Mouse (Mus musculus) heart, embryonic 16.5 days (tissue): ENCODE measurements around the gene Gm20815. TPM values are rescaled to one million over a fixed set of nuclear protein-coding genes. Genes with fewer than 3 reads are reported as not detected.
"Not testable (repeated sequence)": the region's sequence is repeated elsewhere in the genome, so short reads cannot be mapped to it uniquely, and the experiment has no call there.

Experiments used
- ATAC-seq: fragments of 200-750 bp; cut with Nextera tagmentation; replicated peaks from 2 replicates; pipeline ENCODE4 v1.8.0; 2017; ENCODE audit warnings: moderate number of reproducible peaks; ENCODE audit not compliant: insufficient read depth, low FRiP score; ENCODE audit errors: extremely low read depth
- H3K27ac ChIP-seq: fragments of 300-500 bp; sonication (generic); 2 replicates; pipeline ENCODE4 v1.5.1; 2014; ENCODE audit warnings: mild to moderate bottlenecking, low read length, control low read depth, moderate library complexity
- H3K27me3 ChIP-seq: fragments of 300-500 bp; sonication (generic); 2 replicates; pipeline ENCODE4 v1.6.1; 2014; ENCODE audit warnings: low read length, mixed read lengths; ENCODE audit not compliant: control insufficient read depth, insufficient read depth
- H3K36me3 ChIP-seq: fragments of 300-500 bp; sonication (generic); 2 replicates; pipeline ENCODE4 v1.6.1; 2014; ENCODE audit not compliant: control insufficient read depth, insufficient read depth
- H3K4me1 ChIP-seq: fragments of 300-500 bp; sonication (generic); 2 replicates; pipeline ENCODE4 v1.6.1; 2014; ENCODE audit warnings: low read length, mixed read lengths; ENCODE audit not compliant: control insufficient read depth, insufficient read depth
- H3K4me2 ChIP-seq: fragments of 300-500 bp; sonication (generic); 2 replicates; pipeline ENCODE4 v1.6.1; 2014; ENCODE audit warnings: low read depth, mild to moderate bottlenecking, control low read depth, low read length
- H3K4me3 ChIP-seq: fragments of 300-500 bp; sonication (generic); 2 replicates; pipeline ENCODE4 v1.5.1; 2014; ENCODE audit warnings: mild to moderate bottlenecking, control low read depth, low read length
- H3K9ac ChIP-seq: fragments of 300-500 bp; sonication (generic); 2 replicates; pipeline ENCODE4 v1.6.1; 2014; ENCODE audit warnings: low read length, control low read depth
- H3K9me3 ChIP-seq: fragments of 300-500 bp; sonication (generic); replicated peaks from 2 replicates; pipeline ENCODE4 v1.6.1; 2016; ENCODE audit warnings: low read length; ENCODE audit not compliant: control insufficient read depth
- WGBS: fragments of 180-500 bp; shearing (Covaris S2); extraction: QIAGEN DNeasy Blood & Tissue Kit; methylation state at CpG from one replicate; pipeline ENCODE4 v1.1.7; 2014; 5-methylcytosine and 5-hydroxymethylcytosine counted together
- polyA plus RNA-seq: library from polyadenylated mRNA; unstranded; fragments of >200 nt; fragmentation: Nextera tagmentation; extraction: Ambion mirVana; gene quantifications from 2 replicates; pipeline ENCODE4 v1.2.1, GENCODE M21; 2015

The Gm20815 gene
- not detected in 2 replicates for polyA plus RNA-seq

- not testable (repeated sequence) for H3K4me1 ChIP-seq, H3K27ac ChIP-seq, H3K4me3 ChIP-seq, H3K36me3 ChIP-seq, H3K4me2 ChIP-seq, H3K9ac ChIP-seq, H3K27me3 ChIP-seq, ATAC-seq, H3K9me3 ChIP-seq
- no CpG with 5 or more reads among the region's 4 CpGs for WGBS
Observed at GRCm38 (mm10) chrY:8835069-8835468, at the start of gene Gm20815. TSS of gene Gm20815 (minus strand) at chrY:8835169.
